Mouse (Mus musculus) small intestine, adult 2 months (tissue): ENCODE data around the gene Srl. TPM values are rescaled to one million over a fixed set of nuclear protein-coding genes. Genes with fewer than 3 reads are reported as not detected.

ENCODE experiments used
- H3K27ac ChIP-seq: fragments of 200-500 bp; 2 replicates; pipeline ENCODE4 v1.5.1; 2012; ENCODE audit warnings: low read depth, low read length, control low read depth, inconsistent platforms; ENCODE audit not compliant: insufficient read depth
- H3K27me3 ChIP-seq: fragments of 200-500 bp; 2 replicates; pipeline ENCODE4 v1.6.1; 2012; ENCODE audit warnings: mild to moderate bottlenecking, moderate library complexity, low read length, inconsistent platforms; ENCODE audit not compliant: control insufficient read depth, insufficient read depth
- H3K36me3 ChIP-seq: fragments of 200-500 bp; 2 replicates; pipeline ENCODE4 v1.6.1; 2012; ENCODE audit warnings: mild to moderate bottlenecking, low read length, control low read depth, inconsistent platforms; ENCODE audit not compliant: control insufficient read depth, insufficient read depth
- H3K4me1 ChIP-seq: fragments of 200-500 bp; 2 replicates; pipeline ENCODE4 v1.6.1; 2012; ENCODE audit warnings: low read length, inconsistent platforms, mixed read lengths; ENCODE audit not compliant: control insufficient read depth, insufficient read depth, insufficient read length
- H3K4me3 ChIP-seq: fragments of 200-500 bp; 2 replicates; pipeline ENCODE4 v1.5.1; 2012; ENCODE audit warnings: low read depth, mild to moderate bottlenecking, control low read depth, inconsistent platforms, low read length, moderate library complexity
- CTCF ChIP-seq: fragments of 200-500 bp; IDR thresholded peaks from 2 replicates; pipeline ENCODE4 v1.5.1; 2012; ENCODE audit warnings: low read depth, mild to moderate bottlenecking, control low read depth, inconsistent platforms, low read length, moderate library complexity, mixed read lengths; ENCODE audit not compliant: insufficient replicate concordance, insufficient read length; ENCODE audit errors: extremely low read depth
- POLR2A ChIP-seq: fragments of 200-500 bp; IDR thresholded peaks from 2 replicates; pipeline ENCODE4 v1.6.1; 2012; ENCODE audit warnings: low read depth, mild to moderate bottlenecking, control low read depth, inconsistent platforms, low read length, moderate library complexity
- WGBS: fragments of 180-500 bp; shearing (Covaris S2); methylation state at CpG from one replicate; pipeline ENCODE4 v1.1.7; 2018; 5-methylcytosine and 5-hydroxymethylcytosine counted together
- polyA plus RNA-seq: library from polyadenylated mRNA; depleted of rRNA; stranded (reverse); fragments of >200 nt; gene quantifications from 2 replicates; pipeline ENCODE4 v1.2.3, GENCODE M21; 2012

The Srl gene
- polyA plus RNA-seq, 1 experiment, result 0.18 TPM

GRCm38 (mm10) chr16:4448235-4448634, 93.4 kb downstream of the Srl start:
- WGBS, result 25% methylated on average over 9 of the region's 9 CpGs
- Histone ChIP-seq H3K4me1 (peaks cover 14% of the 10 kb centered on the region), H3K36me3 (no peaks in the 10 kb centered on the region), H3K27ac (no peak overlapping the region), H3K27me3 (no peaks in the 10 kb centered on the region), H3K4me3 (no peak overlapping the region)
- no peak for TF ChIP-seq CTCF
- TF ChIP-seq POLR2A, result no peak

DNA sequence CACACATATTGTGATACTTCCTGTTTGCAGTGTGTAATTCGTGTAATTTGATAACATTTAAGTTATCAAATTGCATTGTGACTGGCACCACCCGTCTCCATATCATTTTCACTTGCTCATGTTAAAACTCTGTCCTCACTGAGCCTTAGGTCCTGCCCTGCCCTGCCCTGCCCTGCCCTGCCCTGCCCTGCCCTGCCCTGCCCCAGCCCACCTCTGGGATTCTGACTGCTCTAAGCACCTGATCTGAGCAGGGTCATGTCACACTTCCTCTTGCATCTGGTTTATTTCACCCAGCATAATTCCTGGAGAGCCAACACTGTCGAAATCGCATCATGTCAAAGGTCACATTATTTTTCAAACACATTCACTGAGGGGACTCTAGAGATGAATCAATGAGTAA, 95.2 kb downstream of the Srl start:
- Histone ChIP-seq H3K27me3 (no peaks in the 10 kb centered on the region), H3K27ac (peak overlapping the region; percentile 81), H3K4me3 (no peak overlapping the region), H3K4me1 (peaks cover 16% of the 10 kb centered on the region), H3K36me3 (no peaks in the 10 kb centered on the region)
- no peak for TF ChIP-seq CTCF
- 28% methylated on average over 4 of the region's 4 CpGs for WGBS

DNA sequence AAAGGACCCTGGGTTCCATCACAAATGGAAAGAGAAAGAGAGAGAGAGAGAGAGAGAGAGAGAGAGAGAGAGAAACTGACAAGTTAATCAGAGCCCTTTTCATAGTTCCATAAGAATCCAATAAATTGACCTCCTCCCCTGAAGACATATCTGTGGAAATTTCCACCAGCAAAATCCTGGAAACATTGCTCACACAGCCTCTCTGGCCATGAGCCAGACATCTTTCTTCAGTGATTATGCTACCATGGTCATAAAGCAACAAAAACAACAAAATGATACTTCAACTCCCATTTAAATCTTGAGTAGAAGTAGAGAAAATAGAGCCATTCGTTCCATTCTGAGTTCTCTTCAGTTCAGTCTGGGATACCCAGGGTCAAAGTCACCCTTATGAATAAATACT, 97.2 kb downstream of the Srl start:
- no peak overlapping the region for H3K4me3 ChIP-seq
- no peak for TF ChIP-seq POLR2A
- TF ChIP-seq CTCF, result no peak
- H3K4me1 ChIP-seq, result peaks cover 19% of the 10 kb centered on the region
- WGBS, result 56% methylated on average over 1 of the region's 1 CpGs
- no peaks in the 10 kb centered on the region for H3K36me3 ChIP-seq
- H3K27ac ChIP-seq, result no peak overlapping the region
- H3K27me3 ChIP-seq, result no peaks in the 10 kb centered on the region

DNA sequence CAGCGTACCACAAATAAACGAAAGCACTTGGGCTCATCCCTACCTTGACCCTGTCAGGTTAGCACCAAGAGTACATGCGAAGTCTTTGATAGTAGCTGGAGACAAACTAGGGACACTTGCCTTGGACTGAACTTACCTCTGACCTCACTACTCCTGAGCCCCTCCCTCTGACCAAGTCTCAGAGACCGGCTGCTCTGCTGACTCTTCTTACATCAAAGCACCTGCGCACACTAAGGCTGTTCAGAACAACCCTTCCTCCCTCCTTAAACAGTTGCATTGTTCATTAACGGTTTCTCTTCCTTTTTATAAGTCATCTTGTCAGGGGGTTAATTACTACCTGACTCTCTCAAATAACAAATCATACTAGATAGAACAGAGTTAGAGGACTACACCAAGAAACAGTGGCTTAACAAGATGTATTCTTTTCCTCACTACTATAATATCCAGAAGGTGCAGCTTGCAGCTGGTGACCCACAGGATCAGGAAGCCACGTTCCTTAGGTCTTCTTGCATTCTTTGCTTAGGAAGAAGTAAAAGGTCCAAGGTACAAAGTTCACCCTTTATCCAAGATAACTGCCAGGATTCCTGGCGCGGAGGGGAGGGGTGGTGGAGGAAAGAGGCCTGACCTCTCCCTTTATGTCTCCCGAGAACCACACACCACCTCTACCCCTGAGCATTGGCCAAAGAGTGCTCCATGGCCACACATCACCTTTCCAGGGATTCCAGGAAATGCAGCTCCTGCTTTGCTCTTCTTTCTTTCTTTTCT, 102.1 kb downstream of the Srl start:
- peak overlapping the region; percentile 80 for H3K27ac ChIP-seq
- 25% methylated on average over 10 of the region's 10 CpGs for WGBS
- TF ChIP-seq POLR2A (no peak), CTCF (no peak)

DNA sequence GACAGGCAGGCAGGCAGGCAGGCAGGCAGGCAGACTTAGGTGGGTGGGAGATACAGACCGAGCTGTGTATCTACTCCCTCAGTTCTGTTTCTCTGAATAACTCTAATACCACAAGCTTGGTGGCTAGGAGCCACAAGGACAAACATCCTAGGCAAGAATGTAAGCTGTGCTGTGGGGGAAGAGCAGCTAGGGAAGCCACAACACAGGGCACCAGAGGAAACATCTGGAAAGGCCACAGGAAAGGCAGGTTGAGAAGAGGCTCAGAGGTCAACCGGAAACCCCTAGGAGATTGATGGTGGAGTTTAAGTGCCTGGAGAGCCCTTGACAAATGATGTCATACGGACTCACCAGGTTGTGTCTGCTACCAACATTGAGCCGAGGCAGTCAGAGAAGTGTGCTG, 104.9 kb downstream of the Srl start:
- H3K36me3 ChIP-seq, result no peaks in the 10 kb centered on the region
- H3K4me3 ChIP-seq, result no peak overlapping the region
- no peaks in the 10 kb centered on the region for H3K27me3 ChIP-seq
- 72% methylated on average over 4 of the region's 4 CpGs for WGBS
- TF ChIP-seq CTCF (no peak), POLR2A (no peak)
- no peak overlapping the region for H3K27ac ChIP-seq
- peaks cover 14% of the 10 kb centered on the region; the same call in 1 of the 2 replicates for H3K4me1 ChIP-seq

More for the DNA sequence above, 102.1 kb downstream of the Srl start:
- H3K4me3 ChIP-seq, result no peak overlapping the region
- H3K36me3 ChIP-seq, result no peaks in the 10 kb centered on the region
- H3K4me1 ChIP-seq, result peaks cover 16% of the 10 kb centered on the region; the same call in 1 of the 2 replicates
- no peaks in the 10 kb centered on the region for H3K27me3 ChIP-seq

- Histone ChIP-seq H3K27ac (no peak overlapping the region), H3K4me3 (no peak overlapping the region), H3K27me3 (no peaks in the 10 kb centered on the region), H3K4me1 (peaks cover 13% of the 10 kb centered on the region; the same call in 1 of the 2 replicates), H3K36me3 (no peaks in the 10 kb centered on the region)
- TF ChIP-seq CTCF, result no peak
- TF ChIP-seq POLR2A, result no peak
- WGBS, result 87% methylated on average over 2 of the region's 2 CpGs
Observed at GRCm38 (mm10) chr16:4435371-4435770, 106.2 kb downstream of the Srl start.

- Histone ChIP-seq H3K27ac (no peak overlapping the region), H3K4me3 (no peak overlapping the region), H3K27me3 (no peaks in the 10 kb centered on the region), H3K36me3 (no peaks in the 10 kb centered on the region), H3K4me1 (peaks cover 4% of the 10 kb centered on the region; the same call in 1 of the 2 replicates)
- WGBS, result 70% methylated on average over 4 of the region's 4 CpGs
- TF ChIP-seq CTCF, result no peak
Observed at GRCm38 (mm10) chr16:4431841-4432240, 109.8 kb downstream of the Srl start.
